Mouse (Mus musculus) erythroblast, embryonic 14.5 days (primary cell): ENCODE data around the gene Adamts18.

ENCODE experiments used
- GATA1 ChIP-seq: IDR thresholded peaks from 2 replicates; pipeline ENCODE4 v1.6.1; 2012; ENCODE audit warnings: low read length, inconsistent platforms, mixed read lengths
- TAL1 ChIP-seq: IDR thresholded peaks from 3 replicates; pipeline ENCODE4 v1.6.1; 2012; ENCODE audit warnings: low read length, inconsistent platforms, mixed read lengths

- TF ChIP-seq TAL1 (no peak), GATA1 (no peak)
These were observed 34.6 kb downstream of the Adamts18 start for GRCm38 (mm10) chr8:113813966-113814365.
